Mouse (Mus musculus): ENCODE measurements at regions not wholly inside any gene's neighbourhood (a gene's known extent, or its start where the extent isn't known, plus 50 kb on each side); places are given as distances from the start of the nearest gene placed in this dataset.

- no peak for DNase-seq (ENCODE audit: low spot score in 2 of 2)
Measured at GRCm38 (mm10) chr13:37290636-37291035, 54.4 kb upstream of the Ly86 start.

- no peak for DNase-seq (ENCODE audit: low spot score in 2 of 2)
Measured at GRCm38 (mm10) chr13:37288993-37289392, 56.0 kb upstream of the Ly86 start.

DNA sequence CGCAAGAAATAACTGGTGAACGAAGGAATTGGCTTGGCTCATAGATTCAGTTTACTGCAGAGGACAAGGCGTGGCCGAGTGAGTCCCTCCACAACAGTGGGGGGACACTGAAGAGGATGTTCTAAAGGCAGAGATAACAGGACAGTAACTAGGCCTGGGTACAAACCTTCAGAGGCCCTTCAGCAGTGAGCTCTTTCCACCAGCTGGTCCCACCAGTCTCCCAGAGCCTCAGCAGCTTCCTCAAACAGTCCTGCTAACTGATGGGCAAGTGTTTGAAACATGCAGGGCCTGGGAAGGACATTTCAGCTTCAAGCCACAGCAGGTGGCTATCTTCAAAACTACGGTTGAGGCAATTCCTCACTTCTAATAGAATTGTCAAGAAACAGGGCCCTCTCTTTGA lies 62.5 kb upstream of the Ly86 start:
- no peak for DNase-seq (ENCODE audit: low spot score in 2 of 2)

GRCm38 (mm10) chr13:37279078-37279789 lies 65.8 kb upstream of the Ly86 start:
- DNase-seq (ENCODE audit: low spot score in 2 of 2): no peak

GRCm38 (mm10) chr13:37249581-37250461 lies 95.2 kb upstream of the Ly86 start:
- DNase-seq (ENCODE audit: low spot score in 2 of 2): peak; percentile 25 to 30

GRCm38 (mm10) chr13:37248741-37249140 lies 96.3 kb upstream of the Ly86 start:
- no peak for DNase-seq (ENCODE audit: low spot score in 2 of 2)

GRCm38 (mm10) chr13:37240048-37240447 lies 105.0 kb upstream of the Ly86 start:
- DNase-seq (ENCODE audit: low spot score in 2 of 2): no peak

- DNase-seq (ENCODE audit: low spot score in 2 of 2): no peak
Measured at GRCm38 (mm10) chr13:37237285-37237684, 107.7 kb upstream of the Ly86 start.

GRCm38 (mm10) chr13:37225834-37226233 lies 119.2 kb upstream of the Ly86 start:
- no peak for DNase-seq (ENCODE audit: low spot score in 2 of 2)

- no peak for DNase-seq (ENCODE audit: low spot score in 2 of 2)
Measured at GRCm38 (mm10) chr13:37220436-37220835, 124.6 kb upstream of the Ly86 start.

- no peak for DNase-seq (ENCODE audit: low spot score in 2 of 2)
Measured at GRCm38 (mm10) chr13:37218596-37218995, 126.4 kb upstream of the Ly86 start.

DNA sequence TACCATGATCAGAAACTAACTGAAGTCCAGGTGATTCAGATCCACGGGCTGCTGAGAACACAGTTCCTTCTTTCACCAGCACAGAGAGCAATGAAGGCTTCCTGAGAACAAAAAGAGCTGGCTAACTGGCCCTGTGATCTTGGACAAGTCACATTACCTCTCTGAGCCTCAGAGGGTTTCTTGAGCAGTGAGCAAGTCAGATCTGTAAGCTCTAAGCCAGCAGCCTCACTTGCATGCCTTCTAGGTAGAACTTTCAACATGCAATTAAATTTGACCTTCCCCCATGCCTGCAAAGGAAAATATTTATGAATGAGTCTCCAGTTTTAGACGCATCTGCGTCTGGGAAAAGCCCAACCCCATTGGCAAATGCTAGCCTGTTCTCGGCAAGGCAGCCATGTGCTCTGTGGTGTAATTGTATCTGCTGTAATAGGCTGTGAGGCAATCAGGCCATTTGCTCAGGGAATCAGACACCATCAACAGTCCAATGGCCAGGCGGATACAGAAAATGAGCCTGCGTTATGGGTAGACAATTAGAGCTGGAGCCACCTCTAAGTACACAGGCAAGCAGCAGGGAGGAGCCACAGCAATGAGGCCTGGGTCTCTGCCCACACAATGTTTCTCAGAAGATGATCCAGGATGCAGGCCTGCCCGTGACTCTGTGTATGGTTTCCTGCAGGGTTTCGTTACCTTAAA lies 130.3 kb upstream of the Ly86 start:
- DNase-seq (ENCODE audit: low spot score in 2 of 2): peak; percentile 22 to 28

DNA sequence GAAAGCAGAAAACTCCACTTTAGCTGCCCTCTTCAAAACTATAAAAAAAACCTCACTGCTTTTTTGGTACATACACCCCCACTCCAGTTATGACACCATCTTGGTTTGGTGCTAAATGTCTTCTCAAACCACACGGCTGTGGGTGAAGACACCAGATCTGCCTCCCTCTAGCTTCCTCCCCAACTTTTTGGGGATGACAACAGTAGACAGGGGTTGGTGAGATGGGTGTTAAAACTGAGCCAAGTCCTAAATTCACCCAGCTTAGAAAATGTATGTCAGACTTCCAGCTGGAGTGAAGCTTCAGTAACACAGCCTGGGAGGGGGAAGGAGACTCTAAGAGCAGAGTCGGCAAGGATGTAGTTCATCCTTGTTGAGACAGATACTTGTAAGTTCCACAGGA lies 147.1 kb upstream of the F13a1 start:
- DNase-seq (ENCODE audit: low spot score in 2 of 2): no peak

DNA sequence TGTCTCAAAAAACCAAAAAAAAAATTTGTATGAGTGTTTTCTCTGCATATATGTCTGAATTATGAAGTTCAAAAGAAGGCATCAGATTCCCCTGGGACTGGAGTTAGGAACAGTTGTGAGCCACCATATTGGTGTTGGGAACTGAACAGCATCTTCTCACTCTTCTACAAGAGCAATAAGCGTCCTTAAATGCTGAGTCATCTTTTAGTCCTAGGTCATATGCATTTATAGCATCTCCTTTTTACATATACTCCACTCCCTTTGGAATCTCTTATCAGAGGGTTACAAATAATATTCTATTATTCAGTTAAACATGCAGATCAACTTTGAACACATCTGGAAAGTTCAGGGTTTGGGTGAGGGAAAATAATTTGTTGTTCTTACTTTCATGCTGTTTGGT lies 145.8 kb upstream of the F13a1 start:
- no peak for DNase-seq (ENCODE audit: low spot score in 2 of 2)

DNA sequence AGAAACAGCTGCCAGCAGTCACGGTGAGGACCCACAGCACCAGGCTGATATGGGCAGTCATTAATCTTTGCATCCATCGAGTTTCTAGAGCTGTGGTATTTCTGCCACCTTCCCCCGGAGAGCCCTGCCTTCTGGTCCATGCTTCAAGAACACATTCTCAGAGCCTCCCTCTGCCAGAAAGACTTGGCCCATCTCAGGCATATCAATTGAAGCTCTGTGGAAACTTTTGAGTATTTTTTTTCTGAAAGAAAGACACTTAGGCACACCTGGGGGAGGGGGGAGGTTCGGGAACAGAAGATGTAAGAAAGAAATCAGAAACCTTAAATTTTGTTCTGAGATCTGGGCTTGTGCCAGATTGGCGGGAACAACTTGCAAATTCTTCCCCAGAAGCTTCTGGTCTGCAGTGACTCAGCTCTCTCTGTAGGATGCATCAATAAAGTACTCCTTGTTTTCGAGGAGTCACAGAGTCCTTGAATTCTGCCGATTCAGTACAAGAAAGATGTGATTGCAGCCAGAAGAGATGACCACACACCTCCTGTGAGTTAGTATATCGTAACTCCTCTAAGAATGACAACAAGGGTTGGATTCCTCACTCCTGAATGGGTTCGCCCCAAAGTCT lies 131.2 kb upstream of the F13a1 start:
- DNase-seq (ENCODE audit: low spot score in 2 of 2): peak in 1 of 2 experiments; percentile 16

DNA sequence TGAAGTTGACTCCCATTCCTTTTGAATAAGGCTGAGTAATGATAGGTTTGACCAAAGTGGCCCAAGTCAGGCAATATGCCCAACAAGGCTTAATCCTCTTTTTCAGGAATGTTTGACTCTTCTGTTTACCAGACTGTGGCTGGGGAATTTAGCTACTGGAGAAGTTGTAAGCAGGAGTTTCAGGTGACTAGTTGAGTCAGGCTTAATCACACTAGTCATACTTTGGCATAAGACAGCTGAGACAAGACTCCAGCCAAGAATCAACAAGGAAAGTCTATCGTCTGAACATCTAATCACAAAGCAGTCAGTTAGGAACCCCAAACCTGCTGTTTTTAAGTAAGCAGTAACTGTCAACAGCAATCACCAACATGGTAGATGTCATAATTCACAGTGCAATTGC lies 126.5 kb upstream of the F13a1 start:
- no peak for DNase-seq (ENCODE audit: low spot score in 2 of 2)

GRCm38 (mm10) chr13:37175997-37176396 lies 126.0 kb upstream of the F13a1 start:
- no peak for DNase-seq (ENCODE audit: low spot score in 2 of 2)

DNA sequence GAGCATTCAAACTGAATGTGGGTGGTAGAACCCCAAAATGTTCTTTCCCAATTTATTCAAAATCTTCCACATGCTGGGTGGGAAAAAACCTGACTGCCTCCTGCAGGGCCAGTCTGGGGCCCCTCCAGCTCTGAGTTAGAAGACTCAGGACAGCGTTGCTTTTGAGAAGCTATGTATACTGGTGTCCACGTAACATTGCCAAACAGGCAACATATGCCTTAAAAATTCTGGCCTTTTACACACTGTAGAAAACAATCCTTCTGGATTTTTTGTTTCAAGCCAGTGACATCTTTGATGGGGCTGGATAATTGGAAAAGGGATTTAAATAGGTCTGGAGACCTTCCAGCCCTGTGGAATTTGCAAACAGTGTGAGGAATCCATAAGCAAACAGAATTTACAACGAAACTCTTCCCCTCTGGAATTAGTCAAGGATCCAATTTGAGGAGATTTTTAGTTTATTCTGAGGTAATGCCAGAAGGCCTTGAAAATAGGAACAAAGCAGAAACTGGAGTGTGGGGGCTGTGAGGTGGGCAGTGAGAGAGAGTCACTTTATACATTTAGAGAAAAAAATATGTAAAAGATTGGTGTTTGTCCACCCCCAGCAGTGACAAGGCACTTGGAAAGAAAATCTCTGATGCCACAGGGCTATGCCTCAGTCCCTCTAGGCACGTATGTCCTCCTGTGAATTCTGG lies 108.9 kb upstream of the F13a1 start:
- no peak for DNase-seq (ENCODE audit: low spot score in 2 of 2)

DNA sequence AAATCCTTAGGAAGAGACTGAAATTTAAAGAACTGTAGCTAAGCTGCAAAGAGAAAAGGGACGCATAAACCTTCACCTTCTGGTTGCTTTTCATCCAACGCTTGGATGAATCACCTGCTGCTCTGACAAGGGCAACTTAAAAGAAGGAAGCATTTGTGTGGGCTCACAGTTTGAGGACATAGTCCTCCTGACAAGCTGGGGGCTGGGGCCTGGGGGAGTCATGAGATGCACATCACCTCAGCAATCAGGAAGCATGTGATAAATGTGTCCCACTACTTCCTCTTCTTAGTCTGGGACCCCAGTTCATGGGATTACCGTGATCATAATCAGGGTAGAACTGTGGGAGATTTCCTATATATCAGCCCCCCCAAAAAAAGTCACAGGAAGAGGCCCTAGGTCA lies 107.8 kb upstream of the F13a1 start:
- no peak for DNase-seq (ENCODE audit: low spot score in 2 of 2)

DNA sequence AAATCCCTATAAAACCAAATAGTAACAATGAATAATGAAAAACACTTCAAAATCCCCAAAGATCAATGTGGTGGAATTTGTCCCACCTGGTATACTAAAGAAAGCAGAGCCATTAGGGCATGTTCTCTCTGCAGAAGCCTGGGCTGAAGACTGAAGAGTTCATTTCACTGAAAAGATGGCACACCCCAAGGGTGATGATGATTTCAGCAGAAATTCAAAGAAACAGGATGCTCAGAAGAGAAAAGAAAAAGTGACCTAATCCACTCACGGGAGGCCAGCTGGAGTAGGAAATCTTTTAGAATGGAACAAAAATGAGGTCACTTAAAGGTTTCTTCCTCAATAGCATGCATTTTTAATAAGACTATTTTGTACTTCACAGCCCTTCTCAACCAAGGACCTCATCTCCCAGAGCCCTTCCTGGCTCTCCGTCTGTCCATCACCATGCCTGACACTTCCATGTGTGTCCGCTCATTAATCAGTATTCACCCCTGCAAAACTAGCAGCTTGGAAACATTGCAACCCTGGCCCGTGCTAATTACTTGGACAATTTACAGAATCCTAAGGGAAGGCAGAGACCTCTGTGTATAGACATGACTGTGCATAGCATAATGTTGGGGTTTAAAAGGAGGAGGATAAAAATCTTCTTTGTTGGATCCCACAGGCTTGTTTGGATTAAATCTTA lies 101.9 kb upstream of the F13a1 start:
- no peak for DNase-seq (ENCODE audit: low spot score in 2 of 2)

Data from layer of hippocampus, postnatal 10 days (tissue).